Mouse (Mus musculus) neural tube, embryonic 14.5 days (tissue): ENCODE measurements around the gene Nrf1. TPM values are rescaled to one million over a fixed set of nuclear protein-coding genes. Genes with fewer than 3 reads are reported as not detected.

Experiments used
- ATAC-seq: fragments of 200-750 bp; cut with Nextera tagmentation; 2 replicates; pipeline ENCODE4 v1.8.0; 2017; ENCODE audit warnings: low read depth, mild to moderate bottlenecking, moderate TSS enrichment, moderate library complexity
- H3K27ac ChIP-seq: fragments of 300-500 bp; sonication (generic); 2 replicates; pipeline ENCODE4 v1.5.1; 2014; ENCODE audit warnings: low read depth, mild to moderate bottlenecking, control low read depth, low read length, moderate library complexity, mixed read lengths
- H3K27me3 ChIP-seq: fragments of 300-500 bp; sonication (generic); 2 replicates; pipeline ENCODE4 v1.6.1; 2014; ENCODE audit warnings: low read length; ENCODE audit not compliant: control insufficient read depth, insufficient read depth
- H3K36me3 ChIP-seq: fragments of 300-500 bp; sonication (generic); 2 replicates; pipeline ENCODE4 v1.6.1; 2014; ENCODE audit warnings: low read length, mixed read lengths; ENCODE audit not compliant: control insufficient read depth, insufficient read depth
- H3K4me1 ChIP-seq: fragments of 300-500 bp; sonication (generic); 2 replicates; pipeline ENCODE4 v1.6.1; 2014; ENCODE audit warnings: low read length; ENCODE audit not compliant: control insufficient read depth, insufficient read depth
- H3K4me2 ChIP-seq: fragments of 300-500 bp; sonication (generic); 2 replicates; pipeline ENCODE4 v1.6.1; 2014; ENCODE audit warnings: mild to moderate bottlenecking, low read depth, low read length, control low read depth
- H3K4me3 ChIP-seq: fragments of 300-500 bp; sonication (generic); 2 replicates; pipeline ENCODE4 v1.5.1; 2014; ENCODE audit warnings: low read depth, low read length, control low read depth, mixed read lengths
- H3K9ac ChIP-seq: fragments of 300-500 bp; sonication (generic); replicated peaks from 2 replicates; pipeline ENCODE4 v1.6.1; 2014; ENCODE audit warnings: low read depth, mild to moderate bottlenecking, control low read depth, low read length, mixed read lengths
- H3K9me3 ChIP-seq: fragments of 300-500 bp; sonication (generic); 2 replicates; pipeline ENCODE4 v1.6.1; 2016; ENCODE audit warnings: low read length; ENCODE audit not compliant: control insufficient read depth
- WGBS: fragments of 180-500 bp; shearing (Covaris S2); extraction: QIAGEN DNeasy Blood & Tissue Kit; methylation state at CpG from one replicate; pipeline ENCODE4 v1.1.7; 2014; 5-methylcytosine and 5-hydroxymethylcytosine counted together
- polyA plus RNA-seq: library from polyadenylated mRNA; unstranded; fragments of >200 nt; fragmentation: Nextera tagmentation; extraction: Ambion mirVana; gene quantifications from 2 replicates; pipeline ENCODE4 v1.2.1, GENCODE M21; 2014

Nrf1 gene
- polyA plus RNA-seq, 1 experiment from 2014 or later: 33.2 TPM

DNA sequence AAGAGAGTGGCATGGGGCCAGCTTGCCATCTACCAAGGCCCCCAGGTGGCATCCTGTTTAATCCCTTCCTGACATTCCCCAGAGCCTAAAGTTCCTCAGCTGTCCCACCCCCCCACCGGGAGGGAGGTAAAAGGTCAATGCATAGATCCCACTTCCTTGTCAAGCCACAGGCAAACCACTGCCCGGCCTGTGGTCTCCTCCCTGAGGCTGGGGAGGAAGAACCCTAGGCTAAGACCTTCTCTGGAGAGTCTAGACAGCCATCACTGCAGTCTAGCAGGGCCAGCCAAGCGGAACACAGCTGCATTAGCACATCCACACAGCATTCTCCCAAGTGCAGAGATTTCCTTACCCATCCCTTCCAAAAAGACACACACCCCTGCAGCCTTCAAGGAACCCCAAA, 118.6 kb downstream of the Nrf1 start:
- Histone ChIP-seq H3K4me3 (no peak overlapping the region), H3K9ac (no peak overlapping the region), H3K36me3 (no peaks in the 10 kb centered on the region), H3K27me3 (peaks cover 13% of the 10 kb centered on the region), H3K4me1 (no peaks in the 10 kb centered on the region), H3K4me2 (no peak overlapping the region), H3K27ac (no peak overlapping the region), H3K9me3 (no peaks in the 10 kb centered on the region)
- 59% methylated on average over 3 of the region's 3 CpGs for WGBS
- no peak for ATAC-seq

DNA sequence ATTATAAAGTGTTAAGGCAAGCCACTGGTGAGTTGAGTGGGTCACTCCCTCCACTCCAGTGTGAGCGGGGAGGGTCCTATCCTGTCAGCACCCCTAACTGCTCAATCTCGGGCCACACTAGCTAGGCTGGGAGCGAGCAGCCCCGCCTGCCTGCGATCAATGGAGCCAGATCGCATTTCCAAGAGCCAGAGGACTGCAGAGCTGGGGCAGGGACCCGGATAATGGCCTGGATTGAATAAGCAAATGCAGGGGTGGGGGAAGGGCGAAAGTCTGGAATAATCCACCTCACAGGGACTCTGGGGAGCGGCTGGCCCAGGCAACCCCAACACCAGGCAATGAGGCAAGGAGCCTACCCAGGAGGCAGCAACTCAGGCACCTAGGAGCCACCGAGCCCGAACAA, 119.4 kb downstream of the Nrf1 start:
- no peak for ATAC-seq
- no peaks in the 10 kb centered on the region for H3K4me1 ChIP-seq
- peaks cover 20% of the 10 kb centered on the region for H3K27me3 ChIP-seq

GRCm38 (mm10) chr6:30168275-30168674, 120.5 kb downstream of the Nrf1 start:
- peaks cover 31% of the 10 kb centered on the region for H3K27me3 ChIP-seq
- no peak overlapping the region for H3K4me2 ChIP-seq
- 94% methylated on average over 3 of the region's 3 CpGs for WGBS

More for the DNA sequence above, 119.4 kb downstream of the Nrf1 start:
- Histone ChIP-seq H3K36me3 (no peaks in the 10 kb centered on the region), H3K9ac (no peak overlapping the region), H3K9me3 (no peaks in the 10 kb centered on the region), H3K4me2 (no peak overlapping the region), H3K4me3 (no peak overlapping the region), H3K27ac (no peak overlapping the region)
- 24% methylated on average over 11 of the region's 11 CpGs for WGBS

DNA sequence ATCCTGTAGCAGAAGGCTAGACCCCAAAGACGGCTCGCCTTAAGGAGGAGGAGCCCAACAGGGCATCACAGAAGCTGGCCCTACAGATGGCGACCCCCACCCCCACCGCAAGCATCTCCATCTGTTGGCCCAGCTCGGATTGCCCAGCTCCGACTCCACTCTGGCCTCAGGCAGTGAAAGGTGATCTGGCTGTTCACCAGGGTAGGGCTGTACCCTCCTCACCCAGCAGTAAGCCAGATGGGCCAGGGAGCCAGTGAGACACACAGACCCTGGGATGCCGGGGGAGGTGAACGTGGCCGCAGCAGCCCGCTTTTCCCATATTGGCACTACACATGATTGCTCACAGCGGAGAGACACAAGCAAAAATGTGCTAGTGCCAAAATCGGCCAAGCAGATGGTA, 121.4 kb downstream of the Nrf1 start:
- no peak for ATAC-seq
- Histone ChIP-seq H3K36me3 (no peaks in the 10 kb centered on the region), H3K4me2 (no peak overlapping the region), H3K4me1 (peaks cover 2% of the 10 kb centered on the region; the same call in 1 of the 2 replicates), H3K27me3 (peaks cover 40% of the 10 kb centered on the region), H3K27ac (no peak overlapping the region), H3K9me3 (no peaks in the 10 kb centered on the region), H3K4me3 (no peak overlapping the region), H3K9ac (no peak overlapping the region)
- 41% methylated on average over 12 of the region's 12 CpGs for WGBS

More at GRCm38 (mm10) chr6:30168275-30168674, 120.5 kb downstream of the Nrf1 start:
- no peak for ATAC-seq
- Histone ChIP-seq H3K9ac (no peak overlapping the region), H3K4me1 (no peaks in the 10 kb centered on the region; the same call in 1 of the 2 replicates), H3K27ac (no peak overlapping the region), H3K36me3 (no peaks in the 10 kb centered on the region), H3K4me3 (no peak overlapping the region), H3K9me3 (no peaks in the 10 kb centered on the region)

GRCm38 (mm10) chr6:30171226-30171625, 123.4 kb downstream of the Nrf1 start:
- Histone ChIP-seq H3K9ac (no peak overlapping the region), H3K4me3 (no peak overlapping the region), H3K27ac (no peak overlapping the region), H3K27me3 (peaks cover 57% of the 10 kb centered on the region), H3K9me3 (no peaks in the 10 kb centered on the region), H3K4me2 (no peak overlapping the region), H3K4me1 (peaks cover 2% of the 10 kb centered on the region; the same call in 1 of the 2 replicates), H3K36me3 (no peaks in the 10 kb centered on the region)
- ATAC-seq: no peak
- 25% methylated on average over 8 of the region's 8 CpGs for WGBS

- H3K4me3 ChIP-seq: 0 out of 2 replicates have a peak overlapping the region, but pooled peaks have one; percentile 24
These were observed 124.2 kb downstream of the Nrf1 start for GRCm38 (mm10) chr6:30171967-30172366.

GRCm38 (mm10) chr6:30172441-30172819, 124.6 kb downstream of the Nrf1 start:
- 18% methylated on average over 8 of the region's 8 CpGs for WGBS
- no peak for ATAC-seq
- Histone ChIP-seq H3K4me3 (peak overlapping the region; percentile 24; the same call in 1 of the 2 replicates), H3K9me3 (no peaks in the 10 kb centered on the region), H3K36me3 (no peaks in the 10 kb centered on the region), H3K27ac (no peak overlapping the region), H3K9ac (no peak overlapping the region), H3K4me1 (peaks cover 2% of the 10 kb centered on the region; the same call in 1 of the 2 replicates), H3K4me2 (no peak overlapping the region), H3K27me3 (peaks cover 61% of the 10 kb centered on the region)

More at GRCm38 (mm10) chr6:30171967-30172366, 124.2 kb downstream of the Nrf1 start:
- no peak for ATAC-seq
- H3K9ac ChIP-seq: no peak overlapping the region
- H3K4me2 ChIP-seq: no peak overlapping the region
- no peaks in the 10 kb centered on the region for H3K36me3 ChIP-seq
- no peak overlapping the region for H3K27ac ChIP-seq
- peaks cover 2% of the 10 kb centered on the region; the same call in 1 of the 2 replicates for H3K4me1 ChIP-seq
- WGBS: 26% methylated on average over 10 of the region's 10 CpGs
- no peaks in the 10 kb centered on the region for H3K9me3 ChIP-seq
- peaks cover 57% of the 10 kb centered on the region for H3K27me3 ChIP-seq

DNA sequence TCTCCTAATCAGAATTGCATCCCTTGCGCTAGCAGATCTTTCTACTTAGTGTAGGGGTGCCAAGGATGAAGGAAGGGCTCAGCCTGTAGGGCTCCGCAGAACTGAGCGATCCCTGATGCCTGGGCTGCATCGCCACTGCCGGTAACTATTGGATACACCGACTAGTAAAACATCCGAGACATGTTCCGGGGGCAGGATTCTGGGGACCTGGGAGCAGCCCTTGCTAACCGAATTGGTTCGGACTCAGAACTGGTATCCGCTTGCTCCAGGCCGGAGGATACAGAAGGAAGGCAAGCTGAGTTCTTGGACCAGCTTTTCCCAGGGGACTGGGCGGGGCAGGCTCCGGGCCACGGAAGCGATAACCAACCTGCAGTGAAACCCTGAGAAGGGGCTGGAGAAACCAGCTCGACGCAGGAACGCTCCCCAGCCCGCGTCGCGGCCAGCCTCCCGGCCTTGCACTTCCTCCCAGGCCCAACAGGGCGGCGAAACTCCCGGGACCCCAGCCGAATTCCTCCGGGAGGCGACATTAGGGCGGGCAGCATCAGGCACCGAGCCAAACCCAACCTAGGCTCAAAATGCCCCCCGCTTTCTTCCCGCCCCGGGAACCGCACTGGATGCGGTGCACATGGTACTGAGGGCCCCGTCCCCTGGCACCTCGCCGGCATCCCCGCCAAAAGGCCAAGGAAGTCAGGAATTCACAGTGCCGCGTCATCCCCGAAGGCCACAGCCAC, 125.2 kb downstream of the Nrf1 start:
- no peak overlapping the region for H3K4me2 ChIP-seq
- 0 out of 2 replicates have a peak overlapping the region, but pooled peaks have one; percentile 1 for H3K9ac ChIP-seq
- no peaks in the 10 kb centered on the region for H3K9me3 ChIP-seq
- H3K27ac ChIP-seq: no peak overlapping the region; the same call in 1 of the 2 replicates
- H3K36me3 ChIP-seq: no peaks in the 10 kb centered on the region
- peaks cover 2% of the 10 kb centered on the region; the same call in 1 of the 2 replicates for H3K4me1 ChIP-seq
- ATAC-seq: no peak
- H3K4me3 ChIP-seq: peak overlapping the region; percentile 24
- 2% methylated on average over 44 of the region's 44 CpGs for WGBS
- peaks cover 64% of the 10 kb centered on the region for H3K27me3 ChIP-seq
